Mouse (Mus musculus): ENCODE data around the gene Atp6v0e. TPM values are rescaled to one million over a fixed set of nuclear protein-coding genes. Genes with fewer than 3 reads are reported as not detected.

Atp6v0e gene
- polyA plus RNA-seq (2017; shearing (Covaris generic)): 275 TPM

DNA sequence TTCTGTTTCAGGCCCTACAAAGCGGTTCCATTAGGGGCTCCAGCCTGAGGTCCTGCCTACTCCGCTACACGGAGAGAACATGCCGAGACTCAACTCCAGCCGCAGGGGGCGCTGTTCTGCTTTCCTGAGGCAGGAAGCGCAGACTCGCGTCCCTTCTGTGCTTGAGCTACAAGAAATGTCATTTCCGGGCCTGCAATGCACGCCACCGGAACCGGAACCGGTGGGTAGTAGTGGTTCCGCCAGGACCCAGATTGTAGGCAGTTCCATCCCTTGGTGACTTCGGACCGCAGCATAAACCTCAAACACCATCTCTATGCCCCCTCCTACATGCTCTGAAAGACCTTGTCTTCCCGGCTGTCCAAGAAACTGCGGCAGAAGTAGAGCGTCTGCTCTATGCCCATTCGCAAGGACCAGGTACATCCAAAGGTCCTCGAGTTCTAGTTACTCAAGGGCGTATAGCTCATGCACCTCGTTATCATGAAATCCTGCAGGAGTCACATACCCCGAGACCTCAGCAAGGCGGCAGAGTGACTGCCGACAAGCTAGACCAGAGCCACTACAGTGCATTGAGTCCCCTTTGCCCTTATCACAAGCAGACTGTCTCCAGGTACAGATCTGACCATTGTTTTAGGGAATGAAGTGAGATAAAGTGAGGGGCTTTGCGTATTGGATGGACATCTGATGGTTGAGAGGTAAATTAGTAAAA lies at the start of gene Atp6v0e:
Atp6v0e (plus strand) TSS at position 254 of the 706 bp plus-strand sequence.

DNA sequence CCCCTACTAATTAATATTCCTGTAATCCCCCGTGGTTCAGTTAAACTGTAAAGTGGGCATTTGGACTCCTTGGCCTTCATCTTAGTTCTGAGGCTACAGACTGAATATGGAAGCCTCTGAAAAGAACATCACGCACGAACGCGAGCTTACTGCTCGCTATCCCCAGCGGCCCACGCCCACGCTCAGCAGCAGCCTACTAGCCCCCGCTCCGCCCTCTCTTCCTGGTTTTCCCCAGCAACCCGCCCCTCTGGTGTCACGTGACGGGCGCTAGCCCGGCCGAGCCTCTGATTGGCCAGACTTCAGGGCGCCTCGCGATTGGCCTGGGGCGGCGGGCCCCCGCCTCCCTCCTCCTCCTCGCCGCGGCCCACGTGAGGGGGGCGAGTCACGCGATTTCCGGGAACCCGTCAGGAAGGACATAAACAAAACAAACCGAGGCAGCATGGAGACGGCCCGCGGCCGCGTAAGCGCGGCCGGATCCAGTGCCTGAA lies 52.3 kb downstream of the Atp6v0e start, which contains the start of gene Crebrf:
Crebrf (plus strand) TSS at position 380 of the 488 bp plus-strand sequence.

Other genes starting within 250 kb of the Atp6v0e start
- not detected for gene Neurl1b, start 248.4 kb upstream of the Atp6v0e start, polyA plus RNA-seq (2017; shearing (Covaris generic))
- 22.9 TPM for gene Ergic1, start 101.7 kb upstream of the Atp6v0e start, polyA plus RNA-seq (2017; shearing (Covaris generic))
- 290 TPM for gene Dusp1, start 101.1 kb upstream of the Atp6v0e start, polyA plus RNA-seq (2017; shearing (Covaris generic))
- gene Crebrf, start 52.4 kb downstream of the Atp6v0e start, polyA plus RNA-seq (2017; shearing (Covaris generic)): 199 TPM
- gene Bnip1, start 117.8 kb downstream of the Atp6v0e start, polyA plus RNA-seq (2017; shearing (Covaris generic)): 20.7 TPM
- not detected for gene Nkx2-5, start 181.8 kb downstream of the Atp6v0e start, polyA plus RNA-seq (2017; shearing (Covaris generic))

All from naive thymus-derived CD4-positive, alpha-beta T cell, adult 5 months (primary cell).